Mouse (Mus musculus) inflammation-experienced regulatory T-cells, adult 6 months (primary cell): ENCODE results near the gene Cyp4a29. TPM values are rescaled to one million over a fixed set of nuclear protein-coding genes. Genes with fewer than 3 reads are reported as not detected.
"Not testable (repeated sequence)": the region's sequence is repeated elsewhere in the genome, so short reads cannot be mapped to it uniquely, and the experiment has no call there.

Source experiments
- ATAC-seq: one replicate; pipeline ENCODE4 v1.8.0; 2017
- polyA plus RNA-seq, 3 experiments: library from polyadenylated mRNA; unstranded; fragments of 100-300 nt; shearing (Covaris generic); gene quantifications; one replicate each; pipeline ENCODE4 v1.2.1; 2017

Gene Cyp4a29
- polyA plus RNA-seq = not detected

DNA sequence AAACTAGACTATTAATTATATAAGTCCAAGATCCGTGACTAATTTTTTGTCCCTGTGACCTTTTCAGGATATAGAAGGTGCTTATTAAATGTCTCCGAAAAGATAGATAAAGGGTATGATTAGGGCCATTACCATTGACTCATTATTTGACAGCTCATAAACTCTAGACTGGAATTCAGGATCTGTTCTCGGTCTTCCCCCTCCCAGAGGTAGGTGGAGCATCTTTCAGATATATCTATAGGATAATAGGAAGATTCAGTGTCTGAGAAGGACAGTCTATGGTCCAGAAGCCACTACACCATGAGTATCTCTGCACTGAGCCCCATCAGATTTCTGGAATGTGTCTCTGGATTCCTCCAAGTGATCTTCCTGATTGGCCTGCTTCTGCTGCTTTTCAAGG, at the start of gene Cyp4a29:
Gene Cyp4a29 (plus strand): TSS at position 301 of the 400 bp plus-strand sequence.
- no peak for ATAC-seq

DNA sequence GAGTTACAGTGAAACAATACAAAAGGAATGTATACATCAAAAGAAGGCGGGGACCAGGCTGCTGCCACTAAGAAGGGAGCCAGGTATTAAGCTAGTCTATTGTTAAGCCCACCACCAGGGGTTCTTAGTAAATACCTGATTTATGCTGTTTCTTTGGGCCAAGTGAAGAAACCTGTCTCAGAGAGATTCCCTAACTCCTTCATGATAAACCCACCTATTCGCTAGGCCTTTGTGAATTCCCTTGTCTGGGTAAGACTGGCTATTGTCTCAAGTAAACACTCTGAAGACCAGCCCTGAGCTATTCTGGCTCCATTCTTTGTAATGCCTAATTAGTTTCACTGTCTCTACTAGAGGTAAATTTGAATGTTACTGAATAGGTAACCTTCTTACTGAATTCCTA, 9.0 kb upstream of the Cyp4a29 start:
- not testable (repeated sequence) for ATAC-seq

DNA sequence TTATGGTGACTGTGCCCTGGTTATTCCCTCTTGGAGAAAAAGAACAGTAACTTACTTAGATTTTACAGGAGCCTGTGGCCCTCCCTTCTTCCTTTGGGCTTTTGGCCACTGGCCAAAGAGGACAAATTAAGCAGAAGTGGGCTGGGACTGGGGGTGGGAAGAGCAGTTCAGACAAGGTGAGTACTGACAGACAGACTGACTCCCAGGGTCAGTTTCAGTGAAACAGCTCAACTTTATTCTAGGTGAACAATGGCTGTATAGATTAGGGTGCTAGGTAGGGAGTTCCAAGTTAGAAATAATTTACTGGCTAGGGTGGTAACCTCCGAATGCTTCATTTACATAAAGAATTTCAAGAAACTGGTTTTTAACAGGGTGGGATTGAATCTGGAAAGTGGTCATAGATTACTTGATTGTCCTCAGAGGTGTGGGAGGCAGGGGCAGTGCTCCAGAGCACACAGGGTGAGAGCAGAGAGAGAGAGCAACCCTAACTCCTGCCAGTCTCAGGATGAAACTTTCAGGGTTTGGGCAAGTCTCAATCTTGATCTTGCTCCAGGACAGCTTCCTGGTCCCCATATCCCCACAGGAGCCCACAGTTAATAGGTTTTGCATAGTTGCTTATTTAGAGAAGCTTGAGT, 5.3 kb upstream of the Cyp4a29 start:
- ATAC-seq = no peak

DNA sequence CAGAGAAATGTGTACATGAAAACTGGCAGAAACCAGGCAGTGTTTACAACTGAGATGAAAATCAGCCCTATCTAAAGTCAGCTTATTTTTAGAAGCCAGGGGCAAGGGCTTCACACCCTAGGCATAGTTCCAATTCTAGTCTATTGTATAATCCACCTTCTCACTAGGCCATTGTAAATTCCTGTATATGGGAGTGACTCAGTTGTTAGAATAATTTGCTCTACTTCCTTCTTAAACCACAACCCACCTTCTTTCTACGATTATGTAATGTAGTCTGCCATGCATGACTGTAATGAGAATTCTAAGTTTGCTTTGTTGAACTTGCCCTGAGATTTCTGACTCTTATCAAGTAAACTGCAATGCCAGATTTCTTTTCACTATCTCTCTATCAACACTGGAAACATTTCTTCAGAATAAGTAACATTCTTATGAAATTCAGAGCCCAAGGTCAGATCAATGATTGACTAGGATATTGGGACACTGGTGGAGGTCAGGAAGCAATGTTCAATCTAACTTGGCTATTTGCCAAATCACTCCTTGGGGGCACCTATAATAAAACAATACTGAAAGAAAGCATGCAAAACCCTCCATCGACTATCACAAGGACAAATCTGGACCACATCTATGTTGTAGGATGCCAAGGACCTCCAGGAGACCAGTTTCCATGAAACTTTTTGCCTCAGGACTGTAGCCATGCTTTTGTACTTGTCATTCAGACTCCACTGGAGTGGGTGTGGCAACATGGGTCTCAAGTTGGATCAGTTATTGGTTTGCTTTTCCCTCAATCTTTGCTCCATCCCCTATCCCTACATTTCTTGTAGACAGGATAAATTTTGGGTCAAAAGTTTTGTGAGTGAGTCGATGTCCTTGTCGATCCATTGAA, 23.0 kb downstream of the Cyp4a29 start:
- not testable (repeated sequence) for ATAC-seq

DNA sequence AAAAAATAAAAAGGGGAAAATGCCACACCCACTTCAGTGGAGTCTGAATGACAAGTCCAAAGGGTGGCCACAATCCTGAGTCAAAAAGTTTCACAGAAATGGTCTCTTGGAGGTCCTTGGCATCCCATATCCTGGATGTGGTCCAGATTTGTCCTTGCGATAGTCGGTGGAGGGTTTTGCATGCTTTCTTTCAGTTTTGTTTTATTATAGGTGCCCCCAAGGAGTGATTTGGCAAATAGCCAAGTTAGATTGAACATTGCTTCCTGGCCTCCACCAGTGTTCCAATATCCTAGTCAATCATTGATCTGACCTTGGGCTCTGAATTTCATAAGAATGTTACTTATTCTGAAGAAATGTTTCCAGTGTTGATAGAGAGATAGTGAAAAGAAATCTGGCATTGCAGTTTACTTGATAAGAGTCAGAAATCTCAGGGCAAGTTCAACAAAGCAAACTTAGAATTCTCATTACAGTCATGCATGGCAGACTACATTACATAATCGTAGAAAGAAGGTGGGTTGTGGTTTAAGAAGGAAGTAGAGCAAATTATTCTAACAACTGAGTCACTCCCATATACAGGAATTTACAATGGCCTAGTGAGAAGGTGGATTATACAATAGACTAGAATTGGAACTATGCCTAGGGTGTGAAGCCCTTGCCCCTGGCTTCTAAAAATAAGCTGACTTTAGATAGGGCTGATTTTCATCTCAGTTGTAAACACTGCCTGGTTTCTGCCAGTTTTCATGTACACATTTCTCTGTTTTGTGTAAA, 36.5 kb downstream of the Cyp4a29 start:
- not testable (repeated sequence) for ATAC-seq

DNA sequence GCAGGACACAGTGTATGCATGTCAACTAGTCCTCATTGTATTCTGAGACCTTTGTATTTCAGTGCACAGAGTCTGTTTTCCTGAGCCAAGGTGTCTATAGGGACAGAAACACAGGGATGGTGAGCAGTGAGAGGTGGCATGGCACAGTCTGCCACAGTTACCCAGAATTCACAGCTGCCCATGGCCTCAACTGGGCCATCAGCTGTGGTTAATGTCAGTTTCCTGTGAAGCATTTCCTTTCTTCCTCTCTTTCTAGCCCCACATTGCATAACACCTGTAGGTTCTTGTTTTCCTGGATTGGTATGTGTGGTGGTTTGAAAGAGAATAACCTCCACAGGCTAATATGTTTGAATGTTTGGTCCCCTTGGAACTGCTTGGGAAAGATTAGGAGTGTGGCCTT, 38.5 kb downstream of the Cyp4a29 start:
- ATAC-seq = no peak

DNA sequence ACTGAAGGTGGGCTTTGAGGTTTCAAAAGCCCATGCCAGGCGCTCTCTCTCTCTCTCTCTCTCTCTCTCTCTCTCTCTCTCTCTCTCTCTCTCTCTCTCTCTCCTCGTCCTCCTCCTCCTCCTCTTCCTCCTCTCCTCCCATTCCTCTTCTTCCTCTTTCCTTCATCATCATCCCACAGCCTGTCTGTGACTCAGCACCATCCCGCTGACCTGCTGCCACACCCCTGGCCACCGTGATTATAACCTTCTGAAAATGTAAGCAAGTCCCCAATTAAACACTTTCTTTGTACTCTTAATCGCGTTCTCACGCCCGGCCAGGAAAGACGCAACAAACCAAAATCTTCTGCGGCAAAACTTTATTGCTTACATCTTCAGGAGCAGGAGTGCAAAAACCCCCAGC, 38.9 kb downstream of the Cyp4a29 start:
- ATAC-seq = not testable (repeated sequence)

DNA sequence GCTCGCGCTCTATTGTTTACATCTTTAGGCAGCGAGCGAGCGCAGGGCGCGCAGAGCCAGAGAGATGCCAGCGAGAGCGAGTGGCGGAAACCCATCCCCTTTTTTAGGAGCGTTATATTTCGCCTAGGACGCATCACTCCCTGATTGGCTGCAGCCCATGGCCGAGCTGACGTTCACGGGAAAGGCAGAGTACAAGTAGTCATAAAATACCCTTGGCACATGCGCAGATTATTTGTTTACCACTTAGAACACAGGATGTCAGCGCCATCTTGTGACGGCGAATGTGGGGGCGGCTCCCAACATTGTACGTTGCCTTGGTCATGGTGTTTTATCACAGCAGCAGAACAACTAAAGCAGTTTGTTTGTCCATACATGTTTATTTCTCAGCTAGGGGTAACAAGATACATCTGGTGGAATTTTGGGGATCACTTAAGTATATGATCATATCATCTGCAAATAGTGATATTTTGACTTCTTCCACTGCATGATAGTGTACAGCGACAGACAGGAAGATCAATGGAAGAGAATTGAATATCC, 39.4 kb downstream of the Cyp4a29 start:
- ATAC-seq = not testable (repeated sequence)

DNA sequence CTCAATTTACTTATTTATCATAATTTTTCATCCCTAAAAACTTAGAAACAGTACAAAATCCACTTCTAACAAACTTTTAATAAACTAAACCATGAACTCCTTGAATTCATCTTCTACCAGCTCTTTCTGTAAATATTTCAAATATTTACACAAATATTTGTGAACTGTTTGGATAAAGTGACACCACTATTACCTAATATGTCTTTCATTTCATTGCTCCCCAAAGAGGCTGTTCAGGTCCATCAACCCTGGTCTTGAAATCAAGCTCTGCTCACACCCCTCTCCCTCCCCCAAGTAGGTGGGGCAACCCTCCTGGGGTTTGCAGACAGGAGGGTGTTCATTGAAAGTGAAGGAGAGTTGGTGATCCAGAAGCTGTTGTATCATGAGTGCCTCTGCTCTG, 56.9 kb downstream of the Cyp4a29 start, which contains the start of gene Cyp4a12a:
Gene Cyp4a12a (plus strand): TSS at position 301 of the 400 bp plus-strand sequence.
- not testable (repeated sequence) for ATAC-seq

Other genes starting within 250 kb of the Cyp4a29 start
- gene Stil, start 241.9 kb upstream of the Cyp4a29 start, polyA plus RNA-seq = 10 to 100 TPM in 1 of 3 experiments, 1 to 10 TPM in 1, under 1 TPM in 1; 0.70 to 13.9 (median 1.4) TPM
- not detected for gene Tal1, start 185.7 kb upstream of the Cyp4a29 start, polyA plus RNA-seq
- 10 to 100 TPM in 2 of 3 experiments, 1 to 10 TPM in 1; 9.1 to 42.2 (median 33.9) TPM for gene Pdzk1ip1, start 153.4 kb upstream of the Cyp4a29 start, polyA plus RNA-seq
- under 1 TPM in 2 of 3 experiments, not detected in 1; 0.09 to 0.16 TPM for gene Cyp4x1, start 107.8 kb upstream of the Cyp4a29 start, polyA plus RNA-seq
- gene Cyp4a12a, start 57.0 kb downstream of the Cyp4a29 start, polyA plus RNA-seq = not detected
- gene Cyp4a12b, start 169.5 kb downstream of the Cyp4a29 start, polyA plus RNA-seq = not detected
- not detected for gene Cyp4a30b, start 210.5 kb downstream of the Cyp4a29 start, polyA plus RNA-seq